ENCODE assay signal across 8 mouse cellular contexts in genomic region chr12:112667619-112668297, GRCm38 (mm10). TPM values are rescaled to one million over a fixed set of nuclear protein-coding genes. Genes with fewer than 3 reads are reported as not detected.
A peak's percentile ranks its signal among the peaks of the same experiment; 100 is the strongest.
DNase-seq lines count a peak whose midpoint lies in the region; ATAC-seq and TF ChIP-seq lines count a peak whose summit lies in the region.

No protein-coding gene starts in this region.

- peaks cover 13% of the 10 kb centered on the region; the same call in 1 of the 2 replicates for H3K4me1 ChIP-seq in spleen, adult 2 months (ENCODE audit: control insufficient read depth, insufficient read depth, insufficient read length)
- H3K4me1 ChIP-seq in lung, postnatal 0 days (ENCODE audit: insufficient read depth, low read depth, low read length) = peaks cover 71% of the 10 kb centered on the region

- peaks cover 12% of the 10 kb centered on the region for H3K36me3 ChIP-seq in spleen, adult 2 months (ENCODE audit: control insufficient read depth, insufficient read depth, low read length)
- H3K36me3 ChIP-seq in lung, postnatal 0 days (ENCODE audit: insufficient read depth, low read length) = peaks cover 13% of the 10 kb centered on the region

- TF ChIP-seq POLR2A in spleen, adult 2 months (IDR thresholded peaks at IDR 0.05; ENCODE audit: low read depth, low read length) = no peak

- peak; percentile 71 for DNase-seq in adrenal gland, postnatal 14 days
- no peak for DNase-seq in adrenal gland, adult 8-10 months
- DNase-seq in spleen, adult 2 months (ENCODE audit: low read depth in 1 of 2, low spot score in 2 of 2) = no peak
- DNase-seq in spleen, adult 12 weeks (ENCODE audit: low spot score) = no peak
- DNase-seq in lung, postnatal 0 days (ENCODE audit: low spot score) = peak; percentile 50
- DNase-seq in frontal cortex, adult 2 months (ENCODE audit: extremely low spot score in 1 of 2, low spot score in 1 of 2) = no peak
- no peak for DNase-seq in right cerebral cortex, postnatal 25 days

- no peaks in the 10 kb centered on the region for H3K9me3 ChIP-seq in lung, postnatal 0 days (ENCODE audit: low read length)

- H3K4me2 ChIP-seq in lung, postnatal 0 days (replicated peaks; ENCODE audit: low read depth, low read length) = peak overlapping the region; percentile 8; the same call in 1 of the 2 replicates

- no peak for TF ChIP-seq CTCF in spleen, adult 2 months (IDR thresholded peaks at IDR 0.05; ENCODE audit: extremely low read depth, insufficient read depth, insufficient read length, insufficient replicate concordance)
- TF ChIP-seq CTCF in lung, postnatal 0 days (IDR thresholded peaks at IDR 0.05) = no peak

- TF ChIP-seq EP300 in lung, postnatal 0 days (IDR thresholded peaks at IDR 0.05) = no peak

- ATAC-seq in lung, postnatal 0 days = peak; percentile 11
- ATAC-seq in frontal cortex, adult (ENCODE audit: low TSS enrichment) = no peak

- H3K4me3 ChIP-seq in spleen, adult 2 months (ENCODE audit: extremely low read depth, insufficient read depth, insufficient read length) = no peak overlapping the region
- no peak overlapping the region for H3K4me3 ChIP-seq in lung, postnatal 0 days (ENCODE audit: low read depth, low read length)

- peak overlapping the region; percentile 34 for H3K27ac ChIP-seq in spleen, adult 2 months (ENCODE audit: insufficient read depth, low read length)
- H3K27ac ChIP-seq in lung, postnatal 0 days (ENCODE audit: low read length) = peak overlapping the region; percentile 60

- WGBS in spleen, adult 2 months = 60% methylated on average over 10 of the region's 10 CpGs
- WGBS in lung, postnatal 0 days = 37% methylated on average over 10 of the region's 10 CpGs

- no peak overlapping the region for H3K9ac ChIP-seq in lung, postnatal 0 days (replicated peaks; ENCODE audit: low read depth)

- no peaks in the 10 kb centered on the region for H3K27me3 ChIP-seq in spleen, adult 2 months (ENCODE audit: control insufficient read depth, insufficient read depth, low read length)
- no peaks in the 10 kb centered on the region for H3K27me3 ChIP-seq in lung, postnatal 0 days (replicated peaks; ENCODE audit: insufficient read depth, low read length)

RNA-seq across cellular contexts. Expression of gene Akt1, which starts 6.9 kb away (rescaled TPM):
- total RNA-seq in adrenal gland, postnatal 14 days (2021) = 245 and 247 TPM in 2 replicates
- total RNA-seq in adrenal gland, adult 8-10 months (2022) = 100 to 1,000 TPM; 275 to 460 (median 313) TPM
- polyA plus RNA-seq in spleen, adult 2 months (2012; rRNA removed) = 105 and 137 TPM in 2 replicates
- polyA plus RNA-seq in lung, postnatal 0 days (2015; fragmentation: Nextera tagmentation; extraction: Ambion mirVana) = 78.8 and 91.3 TPM in 2 replicates
- 174 and 175 TPM in 2 replicates for polyA plus RNA-seq in frontal cortex, adult 2 months (2012; rRNA removed)

RNA-seq across cellular contexts. Expression of gene Zbtb42, which starts 10.9 kb away (rescaled TPM):
- total RNA-seq in adrenal gland, postnatal 14 days (2021) = 2.8 and 4.6 TPM in 2 replicates
- 10 to 100 TPM in 3 of 4 experiments, 1 to 10 TPM in 1; 8.7 to 20.1 (median 15.9) TPM for total RNA-seq in adrenal gland, adult 8-10 months (2022)
- polyA plus RNA-seq in spleen, adult 2 months (2012; rRNA removed) = 7.6 and 11.5 TPM in 2 replicates
- 14.0 and 14.6 TPM in 2 replicates for polyA plus RNA-seq in lung, postnatal 0 days (2015; fragmentation: Nextera tagmentation; extraction: Ambion mirVana)
- polyA plus RNA-seq in frontal cortex, adult 2 months (2012; rRNA removed) = 0.90 and 1.4 TPM in 2 replicates

RNA-seq across cellular contexts. Expression of gene Siva1, which starts 23.3 kb away (rescaled TPM):
- total RNA-seq in adrenal gland, postnatal 14 days (2021) = 48.4 and 54.1 TPM in 2 replicates
- 10 to 100 TPM; 37.0 to 73.9 (median 51.5) TPM for total RNA-seq in adrenal gland, adult 8-10 months (2022)
- 31.6 and 42.5 TPM in 2 replicates for polyA plus RNA-seq in spleen, adult 2 months (2012; rRNA removed)
- 130 and 152 TPM in 2 replicates for polyA plus RNA-seq in lung, postnatal 0 days (2015; fragmentation: Nextera tagmentation; extraction: Ambion mirVana)
- polyA plus RNA-seq in frontal cortex, adult 2 months (2012; rRNA removed) = 24.4 and 30.2 TPM in 2 replicates

RNA-seq across cellular contexts. Expression of gene Adssl1, which starts 47.9 kb away (rescaled TPM):
- total RNA-seq in adrenal gland, postnatal 14 days (2021) = 34.1 and 37.6 TPM in 2 replicates
- 10 to 100 TPM; 15.2 to 53.1 (median 30.7) TPM for total RNA-seq in adrenal gland, adult 8-10 months (2022)
- polyA plus RNA-seq in spleen, adult 2 months (2012; rRNA removed) = 10.7 and 18.8 TPM in 2 replicates
- 29.9 and 43.0 TPM in 2 replicates for polyA plus RNA-seq in lung, postnatal 0 days (2015; fragmentation: Nextera tagmentation; extraction: Ambion mirVana)
- 32.6 and 33.0 TPM in 2 replicates for polyA plus RNA-seq in frontal cortex, adult 2 months (2012; rRNA removed)

RNA-seq across cellular contexts. Expression of gene Cep170b, which starts 52.5 kb away (rescaled TPM):
- total RNA-seq in adrenal gland, postnatal 14 days (2021) = 29.1 and 33.0 TPM in 2 replicates
- 10 to 100 TPM; 43.6 to 74.0 (median 59.1) TPM for total RNA-seq in adrenal gland, adult 8-10 months (2022)
- polyA plus RNA-seq in spleen, adult 2 months (2012; rRNA removed) = 7.6 and 9.1 TPM in 2 replicates
- 17.5 and 20.8 TPM in 2 replicates for polyA plus RNA-seq in lung, postnatal 0 days (2015; fragmentation: Nextera tagmentation; extraction: Ambion mirVana)
- polyA plus RNA-seq in frontal cortex, adult 2 months (2012; rRNA removed) = 107 and 119 TPM in 2 replicates

Comparison
In these comparisons a context has a peak if more than half of its experiments do, and no peak if none do; other contexts are left out.
1. DNase-seq: peak in adrenal gland, postnatal 14 days (single experiment) and lung, postnatal 0 days (single experiment); none in adrenal gland, adult 8-10 months (single experiment), spleen, adult 2 months (0 of 2), spleen, adult 12 weeks (single experiment), frontal cortex, adult 2 months (0 of 2) and right cerebral cortex, postnatal 25 days (single experiment).